Mouse (Mus musculus) C2C12 (cell line): ENCODE data around the gene Gm9833. TPM values are rescaled to one million over a fixed set of nuclear protein-coding genes. Genes with fewer than 3 reads are reported as not detected.

ENCODE experiments used
- H3K27me3 ChIP-seq: one replicate; pipeline ENCODE4 v1.6.1; 2011; ENCODE audit not compliant: control insufficient read depth, insufficient read depth, insufficient read length
- H3K36me3 ChIP-seq: one replicate; pipeline ENCODE4 v1.6.1; 2011; ENCODE audit not compliant: control insufficient read depth, insufficient read depth
- H3K4me3 ChIP-seq: one replicate; pipeline ENCODE4 v1.5.1; 2011; ENCODE audit warnings: mild to moderate bottlenecking, control low read depth; ENCODE audit not compliant: poor library complexity, insufficient read depth, severe bottlenecking
- H3K79me2 ChIP-seq: one replicate; pipeline ENCODE4 v1.6.1; 2011; ENCODE audit not compliant: control insufficient read depth, insufficient read depth
- H3K79me3 ChIP-seq: one replicate; pipeline ENCODE4 v1.6.1; 2011; ENCODE audit warnings: low read depth, control low read depth
- H3ac ChIP-seq: one replicate; pipeline ENCODE3; 2011; ENCODE audit warnings: low read depth; ENCODE audit not compliant: control insufficient read depth, insufficient read length
- CEBPB ChIP-seq: IDR thresholded peaks from one replicate; pipeline ENCODE4 v1.6.1; 2011; ENCODE audit warnings: low read depth, mild to moderate bottlenecking, control low read depth, moderate library complexity
- CTCF ChIP-seq: IDR thresholded peaks from one replicate; pipeline ENCODE4 v1.5.1; 2011; ENCODE audit not compliant: control insufficient read depth, insufficient read depth, insufficient read length
- FOSL1 ChIP-seq: IDR thresholded peaks from one replicate; pipeline ENCODE4 v1.8.0; 2011; ENCODE audit warnings: mild to moderate bottlenecking, low read length; ENCODE audit not compliant: poor library complexity, insufficient read depth, severe bottlenecking
- MAX ChIP-seq: IDR thresholded peaks from one replicate; pipeline ENCODE4 v1.6.1; 2011; ENCODE audit warnings: mild to moderate bottlenecking, control low read depth
- MYOD1 ChIP-seq: IDR thresholded peaks from one replicate; pipeline ENCODE4 v1.6.1; 2011; ENCODE audit warnings: low read depth; ENCODE audit not compliant: control insufficient read depth, insufficient read length
- MYOG ChIP-seq: IDR thresholded peaks from one replicate; pipeline ENCODE4 v1.6.1; 2011; ENCODE audit not compliant: control insufficient read depth, insufficient read length; ENCODE audit errors: extremely low read depth
- USF1 ChIP-seq: IDR thresholded peaks from one replicate; pipeline ENCODE4 v1.6.1; 2011; ENCODE audit warnings: low read depth, mild to moderate bottlenecking, control low read depth, moderate library complexity
- polyA plus RNA-seq: library from polyadenylated mRNA; unstranded; fragments of >200 nt; fragmentation: generic; extraction: Trizol; gene quantifications from one replicate; pipeline ENCODE4 v1.2.1, GENCODE M21; 2012; ENCODE audit warnings: missing spikeins

Gene Gm9833
- polyA plus RNA-seq, 1 experiment, result 5.6 TPM

GRCm38 (mm10) chr3:10112196-10112595, 24.3 kb downstream of the Gm9833 start:
- H3K36me3 ChIP-seq, result no peaks in the 10 kb centered on the region
- H3K4me3 ChIP-seq, result no peak overlapping the region
- H3K79me2 ChIP-seq, result no peaks in the 10 kb centered on the region
- no peak for TF ChIP-seq CEBPB
- TF ChIP-seq USF1, result no peak
- no peaks in the 10 kb centered on the region for H3K27me3 ChIP-seq
- no peak overlapping the region for H3ac ChIP-seq
- no peaks in the 10 kb centered on the region for H3K79me3 ChIP-seq

DNA sequence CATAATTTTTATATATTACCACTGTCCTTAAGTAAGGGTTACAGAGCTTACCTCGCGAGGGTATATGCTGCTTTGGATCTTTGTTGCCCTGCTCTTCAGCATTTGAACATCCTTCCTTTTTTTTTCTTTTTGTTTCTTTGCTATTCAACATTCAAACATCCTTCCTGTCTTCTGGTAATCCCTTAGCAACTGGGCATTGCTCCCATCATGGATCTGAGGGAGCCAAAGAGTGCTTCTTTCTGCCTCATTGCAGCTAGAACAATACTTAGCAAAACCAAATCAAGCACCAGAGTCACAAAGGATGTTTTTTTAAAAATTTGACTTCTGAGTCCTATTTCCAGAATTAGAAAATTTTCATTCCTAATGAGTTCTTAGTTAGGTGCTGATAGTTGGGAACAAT, 24.8 kb downstream of the Gm9833 start:
- H3K36me3 ChIP-seq, result no peaks in the 10 kb centered on the region
- TF ChIP-seq MAX (no peak), CTCF (no peak), MYOG (no peak), USF1 (no peak), MYOD1 (no peak), CEBPB (no peak), FOSL1 (no peak)
- no peaks in the 10 kb centered on the region for H3K79me2 ChIP-seq
- H3K27me3 ChIP-seq, result no peaks in the 10 kb centered on the region
- H3ac ChIP-seq, result no peak overlapping the region
- no peak overlapping the region for H3K4me3 ChIP-seq
- H3K79me3 ChIP-seq, result no peaks in the 10 kb centered on the region

- H3K4me3 ChIP-seq, result no peak overlapping the region
- H3K27me3 ChIP-seq, result no peaks in the 10 kb centered on the region
- no peaks in the 10 kb centered on the region for H3K36me3 ChIP-seq
- H3K79me3 ChIP-seq, result no peaks in the 10 kb centered on the region
- H3ac ChIP-seq, result no peak overlapping the region
- no peaks in the 10 kb centered on the region for H3K79me2 ChIP-seq
- TF ChIP-seq MYOD1 (no peak), USF1 (no peak), CEBPB (no peak), MYOG (no peak), MAX (no peak), CTCF (no peak), FOSL1 (no peak)
Observed at GRCm38 (mm10) chr3:10116531-10116930, 28.6 kb downstream of the Gm9833 start.

GRCm38 (mm10) chr3:10121232-10121631, 33.3 kb downstream of the Gm9833 start:
- Histone ChIP-seq H3K4me3 (no peak overlapping the region), H3K36me3 (no peaks in the 10 kb centered on the region), H3K79me2 (no peaks in the 10 kb centered on the region), H3K79me3 (no peaks in the 10 kb centered on the region), H3K27me3 (no peaks in the 10 kb centered on the region), H3ac (no peak overlapping the region)
- no peak for TF ChIP-seq USF1
- TF ChIP-seq CEBPB, result no peak
- TF ChIP-seq CTCF, result no peak

GRCm38 (mm10) chr3:10121956-10122739, 34.2 kb downstream of the Gm9833 start:
- H3K27me3 ChIP-seq, result no peaks in the 10 kb centered on the region
- no peak overlapping the region for H3K4me3 ChIP-seq
- no peaks in the 10 kb centered on the region for H3K36me3 ChIP-seq
- H3K79me2 ChIP-seq, result no peaks in the 10 kb centered on the region
- H3K79me3 ChIP-seq, result no peaks in the 10 kb centered on the region
- no peak for TF ChIP-seq CTCF
- TF ChIP-seq MYOD1, result no peak
- no peak for TF ChIP-seq USF1
- no peak for TF ChIP-seq MAX
- TF ChIP-seq FOSL1, result no peak
- no peak for TF ChIP-seq MYOG
- no peak for TF ChIP-seq CEBPB
- no peak overlapping the region for H3ac ChIP-seq

- Histone ChIP-seq H3K27me3 (no peaks in the 10 kb centered on the region), H3K36me3 (no peaks in the 10 kb centered on the region)
- TF ChIP-seq USF1 (no peak), CEBPB (no peak), MYOD1 (no peak), MAX (no peak), MYOG (no peak), CTCF (no peak), FOSL1 (no peak)
Observed at GRCm38 (mm10) chr3:10123615-10124014, 35.7 kb downstream of the Gm9833 start.

More at GRCm38 (mm10) chr3:10123615-10124014, 35.7 kb downstream of the Gm9833 start:
- Histone ChIP-seq H3K79me3 (no peaks in the 10 kb centered on the region), H3ac (no peak overlapping the region), H3K79me2 (no peaks in the 10 kb centered on the region), H3K4me3 (no peak overlapping the region)
